Mouse (Mus musculus) neural tube, embryonic 10.5 days (tissue): ENCODE results near the gene Mbd3l2.
"Not testable (repeated sequence)": the region's sequence is repeated elsewhere in the genome, so short reads cannot be mapped to it uniquely, and the experiment has no call there.

Experiments used
- DNase-seq: peaks from one replicate; pipeline ENCODE4 v3.0.0-alpha.2; 2017; ENCODE audit warnings: low spot score; ENCODE audit errors: extremely low spot score

Mbd3l2 gene

GRCm38 (mm10) chr9:18430354-18430753, at the start of gene Mbd3l2:
Gene Mbd3l2 (plus strand): TSS chr9:18430654.
- no peak for DNase-seq

GRCm38 (mm10) chr9:18385782-18386181, 44.7 kb upstream of the Mbd3l2 start:
- DNase-seq, result peak; percentile 24

- DNase-seq, result no peak
These were observed 30.8 kb upstream of the Mbd3l2 start for GRCm38 (mm10) chr9:18399629-18400028.

- not testable (repeated sequence) for DNase-seq
These were observed 27.6 kb upstream of the Mbd3l2 start, which contains the start of gene Naalad2 for GRCm38 (mm10) chr9:18402895-18403294. Gene Naalad2 (minus strand): TSS chr9:18402995.

- DNase-seq, result no peak
These were observed 26.3 kb upstream of the Mbd3l2 start, which contains the start of gene Ubtfl1 for GRCm38 (mm10) chr9:18404118-18404517. Gene Ubtfl1 (plus strand): TSS chr9:18404418.

- not testable (repeated sequence) for DNase-seq
These were observed 18.1 kb upstream of the Mbd3l2 start for GRCm38 (mm10) chr9:18412371-18412770.

- no peak for DNase-seq
These were observed 1.2 kb downstream of the Mbd3l2 start for GRCm38 (mm10) chr9:18431687-18432086.

- no peak for DNase-seq
These were observed 26.1 kb downstream of the Mbd3l2 start for GRCm38 (mm10) chr9:18456520-18456919.

- DNase-seq, result no peak
These were observed 36.9 kb downstream of the Mbd3l2 start for GRCm38 (mm10) chr9:18467350-18467749.

- DNase-seq, result no peak
These were observed 37.6 kb downstream of the Mbd3l2 start for GRCm38 (mm10) chr9:18468005-18468404.

GRCm38 (mm10) chr9:18473324-18474128, 43.1 kb downstream of the Mbd3l2 start:
- peak; percentile 87 for DNase-seq

- no peak for DNase-seq
These were observed 47.7 kb downstream of the Mbd3l2 start, which contains the start of the genes Zfp558 and Mbd3l1 for GRCm38 (mm10) chr9:18478168-18478567. Gene Zfp558 (minus strand): TSS chr9:18478268. Gene Mbd3l1 (plus strand): TSS chr9:18478359.
